Mouse (Mus musculus) heart, adult 11 months (tissue): ENCODE measurements around the gene Stox1.

Experiments used
- DNase-seq: peaks from one replicate; pipeline ENCODE4 v3.0.0; 2022

The Stox1 gene

GRCm38 (mm10) chr10:62725771-62726687 is at the start of gene Stox1:
Gene Stox1, minus strand, starts transcription at chr10:62726128.
- peak; percentile 93 for DNase-seq

DNA sequence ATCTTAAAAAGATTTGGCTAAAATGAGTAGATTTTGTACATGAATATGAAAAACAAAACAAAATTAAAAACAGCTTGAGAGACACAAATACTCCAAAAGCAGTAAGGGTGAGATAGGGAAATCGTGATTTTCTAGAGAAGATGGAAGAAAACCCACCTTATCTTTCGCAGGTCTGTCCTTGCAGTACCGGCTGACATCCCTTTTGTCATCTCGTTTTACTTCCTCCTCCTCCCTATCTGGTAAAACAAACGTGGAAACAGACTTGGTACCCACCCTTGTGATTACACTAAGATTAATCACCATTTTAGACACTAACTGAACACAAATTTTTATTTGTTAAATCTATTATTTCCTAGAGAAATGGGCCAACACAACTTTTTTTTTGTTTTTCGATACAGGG is 24.9 kb upstream of the Stox1 start:
- no peak for DNase-seq

- peak; percentile 85 for DNase-seq
Observed at GRCm38 (mm10) chr10:62739961-62740737, 14.2 kb upstream of the Stox1 start.

DNA sequence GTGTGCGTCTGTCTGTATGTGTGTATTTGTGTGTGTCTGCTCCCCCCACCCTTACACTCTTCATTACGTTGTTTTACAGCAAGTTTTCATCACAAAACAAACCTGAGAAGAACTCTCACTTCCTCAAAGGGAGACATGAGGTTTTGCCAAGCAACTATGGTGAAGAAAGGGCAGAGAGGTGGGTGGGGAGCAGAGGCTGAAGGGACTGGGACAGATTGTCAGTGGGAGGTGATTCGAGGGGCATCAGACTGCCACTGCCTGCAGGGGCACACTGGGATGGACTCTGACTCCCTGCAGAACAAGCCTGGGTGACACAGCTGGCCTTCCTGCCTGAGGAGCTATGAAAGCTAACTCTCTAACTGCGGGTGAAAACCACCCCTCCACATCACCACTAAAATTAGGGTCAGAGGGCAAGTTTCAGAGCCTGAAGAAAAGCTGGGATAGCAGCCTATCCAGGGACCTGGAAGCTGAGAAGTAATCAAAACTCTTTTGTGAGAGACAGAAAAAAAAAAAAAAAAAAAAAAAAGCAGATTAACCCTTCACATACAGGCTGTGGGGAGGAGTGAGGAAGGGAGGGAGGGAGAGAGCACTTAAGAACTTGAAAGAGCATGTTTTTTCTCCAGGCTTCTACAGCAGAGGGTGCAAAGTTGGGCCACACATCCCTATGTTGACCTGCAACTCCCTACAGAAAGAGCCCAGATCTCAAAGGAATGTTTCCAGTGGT is 11.2 kb upstream of the Stox1 start:
- DNase-seq, result peak; percentile 67

DNA sequence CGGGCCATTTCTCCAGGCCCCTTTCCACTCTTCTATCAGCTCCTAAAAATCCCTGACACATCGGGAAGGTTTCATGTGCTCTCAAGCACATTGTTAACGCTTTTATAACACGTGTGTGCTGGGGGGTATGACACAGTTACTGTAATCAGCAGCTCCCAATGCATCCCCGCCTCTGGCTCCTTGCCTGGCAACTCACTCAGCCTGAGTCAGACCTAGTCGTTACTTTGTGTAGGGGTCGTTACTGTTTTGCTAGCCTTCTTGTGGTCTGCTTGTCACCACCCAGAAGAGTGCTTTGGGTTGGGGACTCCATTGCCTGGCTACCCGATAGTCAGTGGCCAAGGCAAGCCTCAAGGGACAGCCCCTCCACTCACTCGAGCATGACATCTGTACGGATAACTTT is 4.9 kb upstream of the Stox1 start:
- peak; percentile 62 for DNase-seq

DNA sequence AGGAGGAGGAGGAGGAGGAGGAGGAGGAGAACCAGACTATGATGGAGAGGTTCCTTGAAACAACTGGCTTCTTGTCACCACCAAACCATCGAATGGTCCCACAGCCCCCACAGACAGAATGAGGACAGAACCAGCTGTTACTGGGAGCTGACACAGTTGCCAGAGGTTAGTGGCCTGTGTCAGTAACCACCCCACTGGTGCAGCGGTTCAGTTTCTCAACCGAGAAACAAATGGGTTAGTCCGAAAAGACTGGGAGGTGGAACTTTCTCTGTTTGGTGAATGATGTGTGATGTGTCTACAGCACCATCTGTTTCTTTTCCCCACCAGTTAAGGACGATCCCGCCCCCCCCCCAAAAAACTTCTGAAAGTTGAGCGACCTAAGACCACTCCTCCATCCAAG is 992 bp downstream of the Stox1 start:
- peak; percentile 36 for DNase-seq

GRCm38 (mm10) chr10:62722701-62723100 is 3.2 kb downstream of the Stox1 start:
- peak; percentile 63 for DNase-seq

DNA sequence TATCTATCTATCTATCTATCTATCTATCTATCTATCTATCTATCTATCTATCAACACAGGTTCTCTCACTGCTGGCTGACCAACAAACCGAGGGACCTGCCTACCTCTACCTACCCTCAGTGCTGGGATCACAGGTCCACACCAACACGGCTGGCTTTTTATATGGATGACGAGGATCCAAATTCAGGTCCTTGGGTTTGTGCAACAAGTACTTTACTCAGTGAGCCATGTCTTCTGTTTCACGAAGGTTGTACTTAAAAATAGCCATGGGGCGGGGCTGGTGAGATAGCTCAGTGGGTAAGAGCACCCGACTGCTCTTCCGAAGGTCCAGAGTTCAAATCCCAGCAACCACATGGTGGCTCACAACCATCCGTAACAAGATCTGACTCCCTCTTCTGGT is 5.4 kb downstream of the Stox1 start:
- DNase-seq, result peak; percentile 64

GRCm38 (mm10) chr10:62713457-62713856 is 12.5 kb downstream of the Stox1 start:
- DNase-seq, result peak; percentile 66

DNA sequence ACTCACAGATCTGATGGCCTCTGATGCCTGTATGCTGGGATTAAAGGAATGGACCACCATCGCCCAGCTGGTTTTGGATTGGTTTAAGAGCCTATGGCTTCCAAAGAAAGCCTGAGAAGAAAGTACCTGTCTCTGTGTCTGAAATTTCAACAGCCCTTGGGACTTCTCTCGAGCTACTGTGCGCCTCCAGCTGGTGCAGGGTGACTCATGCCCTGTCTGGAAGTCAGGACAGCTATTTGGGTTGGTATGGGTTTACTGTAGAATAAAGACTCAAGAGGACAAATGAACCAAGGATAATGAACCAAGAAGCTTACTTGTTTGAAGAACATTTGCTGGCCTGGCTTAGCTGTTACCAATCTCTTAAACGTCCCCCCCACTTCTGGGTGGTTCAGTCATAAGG is 22.3 kb downstream of the Stox1 start:
- DNase-seq, result no peak

DNA sequence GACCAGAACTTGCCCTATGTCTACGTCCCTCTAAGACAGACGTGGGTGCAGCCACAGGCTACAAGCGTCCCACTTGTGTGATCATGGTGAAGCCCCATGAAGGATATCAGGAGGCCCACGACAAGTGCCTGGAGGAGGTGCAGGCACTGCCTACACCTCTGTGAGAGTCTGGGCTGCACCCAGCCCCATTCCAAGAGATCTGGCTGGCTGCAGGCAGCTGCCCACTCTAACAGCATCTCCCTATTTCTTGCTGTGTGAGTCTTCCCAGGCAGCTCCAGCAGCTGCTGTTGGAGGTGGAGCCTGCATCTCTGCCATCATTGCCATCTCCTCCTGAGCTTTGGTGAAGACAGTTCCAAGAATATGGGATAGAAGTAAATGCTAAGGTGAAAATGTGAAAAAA is 23.5 kb downstream of the Stox1 start:
- DNase-seq, result no peak

DNA sequence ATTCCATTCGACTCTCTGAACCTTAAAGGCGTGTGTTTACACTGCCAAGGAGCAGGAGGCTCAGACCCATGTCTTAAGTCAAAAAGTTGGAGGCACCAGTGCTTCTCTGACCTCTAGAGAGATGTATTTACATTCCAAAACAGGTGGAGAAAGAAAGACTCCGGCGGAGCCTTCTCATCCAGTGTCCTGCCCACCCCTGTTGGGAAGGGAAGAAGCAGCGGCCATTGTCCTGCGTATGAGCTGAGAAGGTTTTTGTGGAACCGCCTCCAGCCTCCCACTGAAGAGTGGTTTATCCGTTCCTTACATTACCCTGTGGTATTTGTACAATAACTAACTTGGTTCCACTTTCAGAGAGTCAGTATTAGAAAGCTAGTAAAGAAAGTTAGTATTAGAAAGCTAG is 33.2 kb downstream of the Stox1 start:
- no peak for DNase-seq

DNA sequence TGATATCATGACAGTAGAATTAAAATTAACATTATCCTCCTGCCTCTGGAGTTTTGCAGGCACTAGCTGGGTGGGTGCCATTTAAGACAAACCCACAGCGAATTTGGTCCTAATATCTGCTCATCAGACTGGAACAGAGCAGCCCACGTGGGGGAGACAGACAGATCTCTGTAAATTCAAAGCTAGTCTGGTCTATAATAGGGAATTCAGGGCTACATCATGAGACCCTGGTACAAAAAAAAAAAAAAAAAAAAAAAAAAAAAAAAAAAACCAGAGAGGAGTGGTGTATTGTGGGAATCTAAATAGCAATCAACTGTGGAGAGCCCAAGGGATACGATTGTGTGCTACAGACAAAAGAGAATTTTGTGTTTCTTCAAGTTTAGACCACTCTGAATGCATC is 33.7 kb downstream of the Stox1 start:
- DNase-seq, result no peak

DNA sequence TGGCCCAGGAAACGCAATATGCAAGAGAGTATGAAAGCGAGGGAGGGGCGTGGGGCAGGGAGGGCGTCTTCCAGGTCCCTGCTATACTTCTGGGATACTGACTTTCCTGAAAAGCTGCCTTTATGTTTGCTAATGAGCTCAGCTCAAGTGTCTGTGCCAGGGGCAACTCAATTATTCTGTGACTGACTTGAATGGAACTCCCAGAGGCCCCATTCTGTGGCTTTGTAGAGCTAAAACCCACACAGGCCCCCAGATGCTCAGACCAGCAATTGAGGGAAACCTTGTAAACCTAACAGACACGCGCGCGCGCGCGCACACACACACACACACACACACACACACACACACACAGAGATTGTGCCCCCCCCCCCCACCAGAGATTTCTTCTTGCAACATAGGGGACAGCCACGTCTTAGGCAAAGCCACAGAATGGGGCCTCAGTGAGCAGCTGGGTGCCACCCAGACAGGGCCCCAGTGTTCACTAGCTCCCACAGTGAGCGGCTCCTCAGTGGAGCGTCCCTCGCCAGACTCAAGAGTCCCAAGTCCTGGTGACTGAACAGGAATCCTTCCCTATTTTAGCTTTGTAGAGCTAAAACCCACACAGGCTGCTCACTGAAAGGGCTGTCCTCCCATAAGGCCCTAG is 38.8 kb downstream of the Stox1 start:
- no peak for DNase-seq

DNA sequence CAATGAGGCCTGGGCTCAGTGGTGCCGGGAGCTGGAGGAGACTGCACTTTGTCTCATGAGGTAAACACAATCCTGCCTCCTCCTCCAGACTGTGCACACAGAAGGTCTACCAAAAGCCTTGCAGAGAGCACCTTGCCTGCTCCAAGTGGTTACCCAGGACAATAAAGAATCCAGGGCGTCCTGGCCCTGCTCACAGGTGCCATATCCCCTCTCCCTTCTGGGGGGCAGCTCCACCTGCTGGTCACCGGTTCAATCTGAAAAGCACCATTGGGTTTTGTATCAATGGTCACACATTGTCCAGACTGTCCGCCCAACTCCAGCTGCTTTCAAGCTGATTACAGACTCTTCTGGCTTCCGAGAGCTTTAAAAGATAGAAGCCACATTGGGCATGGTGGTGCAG is 42.9 kb downstream of the Stox1 start:
- no peak for DNase-seq

- peak; percentile 54 for DNase-seq
Observed at GRCm38 (mm10) chr10:62679833-62680232, 46.1 kb downstream of the Stox1 start.

- peak; percentile 88 for DNase-seq
Observed at GRCm38 (mm10) chr10:62677329-62677728, 48.6 kb downstream of the Stox1 start.

DNA sequence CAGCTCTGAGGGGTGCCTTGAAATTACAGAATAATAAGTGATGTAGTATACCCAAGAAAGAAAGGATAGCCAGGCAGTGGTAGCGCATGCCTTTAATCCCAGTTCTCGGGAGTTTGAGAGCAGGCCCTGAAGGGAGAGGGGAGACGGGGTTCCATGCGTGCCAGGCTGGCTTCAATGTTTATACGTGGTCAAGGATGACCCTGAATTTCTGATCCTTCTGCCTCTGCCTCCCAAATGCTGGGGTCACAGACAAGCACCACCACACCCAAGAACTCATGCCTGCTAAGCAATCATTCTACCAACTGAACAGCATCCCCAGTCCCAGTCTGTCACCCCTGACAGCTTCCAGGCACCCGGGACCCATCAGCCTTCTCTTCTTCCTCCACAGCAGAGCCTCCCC is 49.7 kb downstream of the Stox1 start:
- DNase-seq, result peak; percentile 74

- no peak for DNase-seq
Observed at GRCm38 (mm10) chr10:62672359-62672758, 53.6 kb downstream of the Stox1 start.

GRCm38 (mm10) chr10:62669245-62669644 is 56.7 kb downstream of the Stox1 start:
- no peak for DNase-seq

GRCm38 (mm10) chr10:62668463-62668862 is 57.5 kb downstream of the Stox1 start:
- no peak for DNase-seq

- DNase-seq, result no peak
Observed at GRCm38 (mm10) chr10:62668043-62668442, 57.9 kb downstream of the Stox1 start.
